Mouse (Mus musculus): Measurements from ENCODE around the gene Gcm2.

DNA sequence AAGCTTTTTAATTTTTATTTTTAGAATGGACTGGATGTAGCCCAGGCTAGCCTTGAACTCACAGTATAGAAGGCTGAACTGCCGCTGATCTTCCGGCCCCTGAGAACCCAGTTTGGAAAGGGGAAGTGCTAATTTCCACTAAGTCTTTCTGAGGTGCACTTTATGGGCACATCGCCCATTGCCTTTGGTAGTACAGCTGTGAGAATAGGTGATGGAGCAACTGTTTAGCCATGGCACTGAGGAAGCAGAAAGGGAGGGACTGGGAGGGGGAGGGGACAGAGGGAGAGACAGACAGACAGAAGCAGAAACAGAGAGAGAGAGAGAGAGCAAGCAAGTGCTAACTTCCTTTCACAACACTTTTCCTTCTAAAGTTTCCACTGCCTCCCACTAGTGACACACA lies 26.3 kb downstream of the Gcm2 start:
- TF ChIP-seq POLR2AphosphoS5 (IDR thresholded peaks at IDR 0.05; ENCODE audit: insufficient replicate concordance, low read depth, low read length) (no peak), CTCF (IDR thresholded peaks at IDR 0.05; ENCODE audit: low read depth, low read length) (no peak), GATA1 (IDR thresholded peaks at IDR 0.05; ENCODE audit: borderline replicate concordance, low read length) (no peak)

Measured in G1E (cell line).